Mouse (Mus musculus) brain, embryonic 14.5 days (tissue): ENCODE results near the gene Zswim2.
"Not testable (repeated sequence)": the region's sequence is repeated elsewhere in the genome, so short reads cannot be mapped to it uniquely, and the experiment has no call there.

Source experiments
- CTCF ChIP-seq: fragments of 200-500 bp; IDR thresholded peaks from 2 replicates; pipeline ENCODE4 v1.5.1; 2012; ENCODE audit warnings: inconsistent platforms, mild to moderate bottlenecking, moderate library complexity, borderline replicate concordance; ENCODE audit not compliant: insufficient read depth, insufficient read length; ENCODE audit errors: extremely low read depth
- POLR2A ChIP-seq: fragments of 200-500 bp; IDR thresholded peaks from 2 replicates; pipeline ENCODE4 v1.6.1; 2012; ENCODE audit warnings: mild to moderate bottlenecking, inconsistent platforms, borderline replicate concordance; ENCODE audit not compliant: poor library complexity, insufficient read depth, insufficient read length, severe bottlenecking; ENCODE audit errors: extremely low read depth

GRCm38 (mm10) chr2:83967013-83967412, 26.0 kb upstream of the Zswim2 start, which contains the start of gene Gm13695:
- not testable (repeated sequence) for TF ChIP-seq CTCF, POLR2A
